Mouse (Mus musculus) bone marrow, adult 2 months (tissue): ENCODE data around the gene Dus1l.

Experiments
- CTCF ChIP-seq: fragments of 200-500 bp; IDR thresholded peaks from 2 replicates; pipeline ENCODE4 v1.5.1; 2011; ENCODE audit warnings: low read length, control low read depth; ENCODE audit not compliant: control insufficient read depth, insufficient read depth
- POLR2A ChIP-seq: fragments of 200-500 bp; IDR thresholded peaks from 2 replicates; pipeline ENCODE4 v1.6.1; 2011; ENCODE audit warnings: low read depth, mild to moderate bottlenecking, control low read depth, low read length, borderline replicate concordance; ENCODE audit not compliant: control insufficient read depth

GRCm38 (mm10) chr11:120824787-120825288 lies 28.6 kb upstream of the Dus1l start:
- TF ChIP-seq CTCF (no peak), POLR2A (no peak)
